Mouse (Mus musculus): Measurements from ENCODE around the gene Top2a. TPM values are rescaled to one million over a fixed set of nuclear protein-coding genes. Genes with fewer than 3 reads are reported as not detected.

The Top2a gene
- polyA plus RNA-seq, 1 experiment from 2014 or later: 339 TPM

DNA sequence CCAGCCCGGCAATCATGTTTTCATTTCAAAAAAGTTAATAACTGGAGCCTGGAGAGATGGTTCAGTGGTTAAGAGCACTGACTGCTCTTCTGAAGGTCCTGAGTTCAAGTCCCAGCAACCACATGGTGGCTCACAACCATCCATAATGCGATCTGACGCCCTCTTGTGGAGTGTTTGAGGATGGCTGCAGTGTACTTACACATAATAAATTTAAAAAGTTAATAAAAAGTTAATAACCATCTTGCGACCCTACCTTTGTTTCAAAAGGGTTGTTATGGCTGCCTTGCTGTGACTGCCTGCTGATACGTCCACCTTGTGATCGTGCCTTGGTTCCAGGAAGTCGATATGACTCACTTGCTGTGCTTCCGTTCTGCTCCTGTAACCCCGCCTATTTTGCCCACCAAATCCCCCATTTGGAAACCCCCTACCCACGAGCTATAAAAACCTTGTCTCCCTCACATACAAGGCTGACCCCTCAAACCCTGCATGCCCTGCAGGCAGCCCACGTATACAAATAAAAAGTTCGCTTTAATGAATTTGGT lies 3.0 kb upstream of the Top2a start:
- Histone ChIP-seq H3K9ac (ENCODE audit: low read length) (no peak overlapping the region), H3K27ac (ENCODE audit: low read depth, low read length) (no peak overlapping the region), H3K4me1 (ENCODE audit: control insufficient read depth, insufficient read depth, low read length) (peaks cover 6% of the 10 kb centered on the region; the same call in 1 of the 2 replicates), H3K4me2 (ENCODE audit: low read depth) (no peak overlapping the region), H3K9me3 (ENCODE audit: control insufficient read depth, low read length) (no peaks in the 10 kb centered on the region), H3K27me3 (ENCODE audit: control insufficient read depth, insufficient read depth, low read length) (no peaks in the 10 kb centered on the region), H3K36me3 (ENCODE audit: control insufficient read depth, insufficient read depth, low read length) (no peaks in the 10 kb centered on the region), H3K4me3 (ENCODE audit: low read depth, low read length) (no peak overlapping the region)
- ATAC-seq (ENCODE audit: insufficient read depth, low FRiP score, low TSS enrichment) (no peak), DNase-seq (ENCODE audit: low spot score) (no peak)
- whole genome bisulfite sequencing: 88% methylated on average over 12 of the region's 12 CpGs

DNA sequence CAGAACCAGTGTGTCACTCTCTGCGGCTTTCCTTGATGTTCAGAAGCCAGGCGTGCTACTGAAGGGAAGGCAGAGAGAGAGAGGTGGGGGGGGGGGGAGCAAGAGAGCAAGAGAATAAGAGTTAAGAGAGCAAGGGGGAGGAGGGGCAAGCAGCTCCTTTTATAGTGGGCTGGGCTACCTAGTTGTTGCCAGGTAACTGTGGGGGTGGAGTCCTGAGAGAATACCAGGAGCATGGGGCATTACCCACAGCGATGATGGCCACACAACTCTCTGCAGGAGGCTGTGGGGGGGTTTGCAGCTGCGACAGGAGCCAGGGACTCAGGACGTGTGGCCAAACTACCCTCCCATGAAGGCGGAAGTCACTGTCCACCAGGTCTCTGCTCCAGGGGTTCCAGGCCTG lies 1.9 kb upstream of the Top2a start:
- Histone ChIP-seq H3K4me3 (ENCODE audit: low read depth, low read length) (no peak overlapping the region), H3K9ac (ENCODE audit: low read length) (no peak overlapping the region), H3K4me2 (ENCODE audit: low read depth) (no peak overlapping the region), H3K4me1 (ENCODE audit: control insufficient read depth, insufficient read depth, low read length) (peaks cover 8% of the 10 kb centered on the region; the same call in 1 of the 2 replicates), H3K27ac (ENCODE audit: low read depth, low read length) (no peak overlapping the region), H3K27me3 (ENCODE audit: control insufficient read depth, insufficient read depth, low read length) (no peaks in the 10 kb centered on the region), H3K9me3 (ENCODE audit: control insufficient read depth, low read length) (no peaks in the 10 kb centered on the region), H3K36me3 (ENCODE audit: control insufficient read depth, insufficient read depth, low read length) (peaks cover 3% of the 10 kb centered on the region)
- no peak for ATAC-seq (ENCODE audit: insufficient read depth, low FRiP score, low TSS enrichment)
- no peak for DNase-seq (ENCODE audit: low spot score)
- WGBS: 84% methylated on average over 6 of the region's 6 CpGs

DNA sequence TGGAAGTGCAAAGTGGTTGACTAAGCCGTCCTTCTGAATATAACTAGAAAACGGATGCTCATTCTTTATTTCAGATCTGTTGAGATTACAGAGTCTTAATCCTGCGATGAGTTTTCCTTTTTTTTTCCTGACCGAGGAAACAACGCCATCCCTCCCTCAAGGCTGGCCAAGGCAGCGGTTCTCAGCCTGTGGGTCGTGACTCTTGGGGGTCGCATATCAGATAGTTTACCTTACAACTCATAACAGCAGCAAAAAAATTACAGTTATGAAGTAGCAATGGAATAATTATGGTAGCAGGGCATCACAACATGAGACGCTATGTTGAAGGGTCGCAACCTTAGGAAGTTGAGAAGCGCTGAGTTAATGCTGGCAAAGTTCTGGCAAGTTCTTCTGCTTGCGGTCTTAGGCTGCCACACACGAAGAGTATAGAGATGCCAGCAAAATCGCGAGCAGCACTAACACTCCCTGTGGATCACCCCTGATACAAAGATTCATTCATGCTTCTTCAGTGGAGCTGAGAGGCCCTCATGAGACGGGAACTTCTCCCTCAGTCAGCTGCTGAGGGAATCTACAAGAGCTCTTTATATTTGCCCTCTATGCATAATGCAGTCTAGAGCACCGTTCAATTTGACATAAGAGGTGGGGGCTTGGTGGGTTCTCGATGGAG lies 612 bp upstream of the Top2a start:
- Histone ChIP-seq H3K9ac (ENCODE audit: low read length) (no peak overlapping the region), H3K4me2 (ENCODE audit: low read depth) (peak overlapping the region; percentile 37), H3K36me3 (ENCODE audit: control insufficient read depth, insufficient read depth, low read length) (peaks cover 7% of the 10 kb centered on the region), H3K27me3 (ENCODE audit: control insufficient read depth, insufficient read depth, low read length) (no peaks in the 10 kb centered on the region), H3K4me1 (ENCODE audit: control insufficient read depth, insufficient read depth, low read length) (peaks cover 8% of the 10 kb centered on the region; the same call in 1 of the 2 replicates), H3K4me3 (ENCODE audit: low read depth, low read length) (peak overlapping the region; percentile 18; the same call in 1 of the 2 replicates), H3K27ac (ENCODE audit: low read depth, low read length) (no peak overlapping the region), H3K9me3 (ENCODE audit: control insufficient read depth, low read length) (no peaks in the 10 kb centered on the region)
- 57% methylated on average over 18 of the region's 18 CpGs for WGBS
- ATAC-seq (ENCODE audit: insufficient read depth, low FRiP score, low TSS enrichment): peak; percentile 35
- DNase-seq (ENCODE audit: low spot score): no peak

DNA sequence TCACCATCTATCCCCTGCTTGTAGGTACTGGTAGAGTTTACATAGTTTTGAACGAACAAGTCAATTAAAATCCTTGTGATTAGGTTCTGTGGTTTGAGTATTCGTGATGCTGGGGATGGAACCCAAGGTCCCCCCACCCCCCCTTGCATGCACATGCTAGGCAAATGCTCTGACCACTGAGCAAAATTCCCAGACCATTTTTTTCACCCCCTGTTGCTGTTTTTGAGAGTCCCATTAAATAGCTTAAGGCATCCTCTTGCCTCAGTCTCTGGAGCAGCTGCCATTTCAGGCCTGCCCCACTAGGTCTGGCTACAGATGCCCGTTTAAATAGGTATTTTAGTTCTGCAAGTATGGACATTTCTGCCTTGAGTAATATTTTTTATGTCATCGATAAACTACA lies 895 bp downstream of the Top2a start:
- DNase-seq (ENCODE audit: low spot score) (no peak), ATAC-seq (ENCODE audit: insufficient read depth, low FRiP score, low TSS enrichment) (no peak)
- 10% methylated on average over 4 of the region's 4 CpGs for WGBS
- Histone ChIP-seq H3K9ac (ENCODE audit: low read length) (peak overlapping the region; percentile 83), H3K27me3 (ENCODE audit: control insufficient read depth, insufficient read depth, low read length) (no peaks in the 10 kb centered on the region), H3K4me2 (ENCODE audit: low read depth) (peak overlapping the region; percentile 45), H3K4me1 (ENCODE audit: control insufficient read depth, insufficient read depth, low read length) (peaks cover 8% of the 10 kb centered on the region; the same call in 1 of the 2 replicates), H3K36me3 (ENCODE audit: control insufficient read depth, insufficient read depth, low read length) (peaks cover 9% of the 10 kb centered on the region), H3K9me3 (ENCODE audit: control insufficient read depth, low read length) (no peaks in the 10 kb centered on the region), H3K27ac (ENCODE audit: low read depth, low read length) (no peak overlapping the region), H3K4me3 (ENCODE audit: low read depth, low read length) (peak overlapping the region; percentile 82)

DNA sequence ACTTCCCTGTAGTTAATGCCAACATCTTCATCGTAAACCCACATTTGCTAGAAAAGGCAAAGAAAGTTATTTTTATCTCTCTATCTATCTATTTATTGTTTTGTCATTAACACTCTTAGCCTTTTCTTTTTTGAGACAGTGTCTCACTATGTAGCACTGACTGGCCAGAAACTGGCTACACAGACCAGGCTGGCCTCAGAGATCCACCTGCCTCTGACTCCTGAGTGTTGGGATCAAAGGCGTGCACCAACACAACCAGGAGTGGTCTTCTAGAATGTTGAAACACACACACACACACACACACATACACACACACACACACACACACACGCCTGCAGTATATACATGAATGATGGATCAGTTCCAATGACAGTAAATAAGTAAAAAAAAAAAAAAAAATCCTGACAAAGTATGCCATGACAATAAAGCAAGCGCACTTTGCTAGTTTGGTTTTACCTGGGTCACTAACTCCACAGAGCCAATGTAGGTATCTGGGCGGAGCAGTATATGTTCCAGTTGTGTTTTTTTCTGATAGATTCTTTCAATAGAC lies 1.5 kb downstream of the Top2a start:
- ATAC-seq (ENCODE audit: insufficient read depth, low FRiP score, low TSS enrichment) (no peak), DNase-seq (ENCODE audit: low spot score) (no peak)
- Histone ChIP-seq H3K9ac (ENCODE audit: low read length) (peak overlapping the region; percentile 3; the same call in 1 of the 2 replicates), H3K4me3 (ENCODE audit: low read depth, low read length) (peak overlapping the region; percentile 82), H3K4me2 (ENCODE audit: low read depth) (peak overlapping the region; percentile 45), H3K36me3 (ENCODE audit: control insufficient read depth, insufficient read depth, low read length) (peaks cover 12% of the 10 kb centered on the region), H3K27ac (ENCODE audit: low read depth, low read length) (no peak overlapping the region), H3K9me3 (ENCODE audit: control insufficient read depth, low read length) (no peaks in the 10 kb centered on the region), H3K4me1 (ENCODE audit: control insufficient read depth, insufficient read depth, low read length) (peaks cover 8% of the 10 kb centered on the region; the same call in 1 of the 2 replicates), H3K27me3 (ENCODE audit: control insufficient read depth, insufficient read depth, low read length) (no peaks in the 10 kb centered on the region)
- WGBS: 85% methylated on average over 5 of the region's 5 CpGs

DNA sequence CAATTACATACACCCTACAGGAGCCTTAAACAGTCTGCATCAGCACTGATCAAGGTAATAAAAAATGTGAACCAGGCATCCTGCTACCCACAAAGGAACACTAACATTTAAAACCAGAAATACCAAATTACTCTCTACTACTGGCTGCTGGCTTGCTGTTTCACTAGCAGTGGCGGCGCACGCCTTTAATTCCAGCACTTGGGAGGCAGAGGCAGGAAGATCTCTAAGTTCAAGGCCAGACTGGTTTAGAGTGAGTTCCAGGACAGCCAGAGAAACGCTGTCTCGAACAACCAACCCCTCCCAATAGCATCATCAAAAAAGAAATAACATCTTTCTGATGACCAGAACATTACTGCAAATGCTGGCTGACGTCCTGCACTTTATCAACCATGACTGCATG lies 4.1 kb downstream of the Top2a start:
- Histone ChIP-seq H3K27ac (ENCODE audit: low read depth, low read length) (no peak overlapping the region), H3K36me3 (ENCODE audit: control insufficient read depth, insufficient read depth, low read length) (peaks cover 20% of the 10 kb centered on the region)
- 95% methylated on average over 6 of the region's 6 CpGs for WGBS

DNA sequence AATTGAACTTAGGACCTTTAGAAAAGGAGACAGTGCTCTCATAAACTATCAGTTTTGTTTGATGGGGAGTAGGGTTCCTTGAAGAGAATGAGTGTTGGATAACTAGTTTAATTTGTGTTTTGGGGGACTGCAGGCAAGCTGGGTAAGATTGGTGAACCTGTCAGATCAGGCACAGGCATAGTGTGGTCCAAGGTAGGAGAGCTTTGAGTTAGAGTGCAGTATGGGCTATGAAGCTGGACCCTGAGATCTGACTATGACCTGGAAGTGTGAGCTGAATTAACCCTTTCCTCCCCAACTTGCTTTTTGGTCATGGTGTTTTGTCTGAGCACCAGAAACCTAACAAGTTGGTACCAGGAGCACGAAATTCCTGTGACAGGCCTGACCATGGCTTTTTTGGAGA lies 10.1 kb downstream of the Top2a start:
- Histone ChIP-seq H3K9me3 (ENCODE audit: control insufficient read depth, low read length) (no peaks in the 10 kb centered on the region), H3K27me3 (ENCODE audit: control insufficient read depth, insufficient read depth, low read length) (no peaks in the 10 kb centered on the region), H3K36me3 (ENCODE audit: control insufficient read depth, insufficient read depth, low read length) (peaks cover 24% of the 10 kb centered on the region), H3K9ac (ENCODE audit: low read length) (no peak overlapping the region), H3K4me1 (ENCODE audit: control insufficient read depth, insufficient read depth, low read length) (no peaks in the 10 kb centered on the region), H3K27ac (ENCODE audit: low read depth, low read length) (no peak overlapping the region), H3K4me2 (ENCODE audit: low read depth) (no peak overlapping the region), H3K4me3 (ENCODE audit: low read depth, low read length) (no peak overlapping the region)
- no peak for DNase-seq (ENCODE audit: low spot score)
- no peak for ATAC-seq (ENCODE audit: insufficient read depth, low FRiP score, low TSS enrichment)
- 96% methylated on average over 1 of the region's 1 CpGs for WGBS

More for the DNA sequence above, 4.1 kb downstream of the Top2a start:
- DNase-seq (ENCODE audit: low spot score) (no peak), ATAC-seq (ENCODE audit: insufficient read depth, low FRiP score, low TSS enrichment) (no peak)
- Histone ChIP-seq H3K9ac (ENCODE audit: low read length) (no peak overlapping the region), H3K27me3 (ENCODE audit: control insufficient read depth, insufficient read depth, low read length) (no peaks in the 10 kb centered on the region), H3K4me3 (ENCODE audit: low read depth, low read length) (no peak overlapping the region), H3K9me3 (ENCODE audit: control insufficient read depth, low read length) (no peaks in the 10 kb centered on the region), H3K4me1 (ENCODE audit: control insufficient read depth, insufficient read depth, low read length) (peaks cover 8% of the 10 kb centered on the region; the same call in 1 of the 2 replicates), H3K4me2 (ENCODE audit: low read depth) (no peak overlapping the region)

DNA sequence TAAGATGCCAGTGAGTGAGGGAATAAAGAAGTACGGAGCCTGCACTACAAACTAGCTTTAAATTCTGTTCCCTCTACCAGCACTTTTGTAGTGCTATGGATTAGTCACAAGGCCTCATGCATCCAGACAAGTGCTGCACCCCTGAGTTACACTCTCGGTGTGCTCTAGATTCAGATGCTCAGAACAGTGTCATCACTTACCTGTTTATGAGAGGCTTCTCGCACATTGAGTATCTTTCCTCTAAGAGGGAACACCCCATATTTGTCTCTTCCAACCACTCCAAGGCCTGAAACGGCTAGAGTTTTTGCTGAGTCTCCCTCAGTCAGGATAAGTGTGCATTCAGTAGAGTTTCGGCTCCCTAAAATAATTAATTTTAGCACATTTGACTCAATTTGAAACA lies 13.3 kb downstream of the Top2a start:
- Histone ChIP-seq H3K27me3 (ENCODE audit: control insufficient read depth, insufficient read depth, low read length) (no peaks in the 10 kb centered on the region), H3K36me3 (ENCODE audit: control insufficient read depth, insufficient read depth, low read length) (peaks cover 26% of the 10 kb centered on the region)

DNA sequence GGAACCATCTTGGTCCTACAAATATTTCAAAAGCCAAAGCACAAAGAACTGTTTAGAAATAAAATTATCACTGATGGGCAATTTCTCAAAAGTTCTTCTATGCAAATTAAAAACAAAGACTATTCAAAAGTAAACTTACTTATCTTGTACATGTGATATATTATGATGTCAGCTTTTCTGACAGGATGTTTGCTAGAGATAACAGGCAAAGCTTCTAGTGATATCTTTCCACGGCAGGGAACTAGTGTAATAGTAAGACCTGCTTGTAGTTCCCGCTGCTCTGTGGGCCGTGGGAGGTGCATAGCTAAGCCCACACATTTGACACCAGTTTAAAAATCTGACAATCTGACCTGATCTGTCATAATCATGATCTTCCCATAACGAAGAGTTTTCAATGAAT lies 13.9 kb downstream of the Top2a start:
- Histone ChIP-seq H3K4me3 (ENCODE audit: low read depth, low read length) (no peak overlapping the region), H3K9ac (ENCODE audit: low read length) (no peak overlapping the region), H3K4me2 (ENCODE audit: low read depth) (no peak overlapping the region), H3K27ac (ENCODE audit: low read depth, low read length) (no peak overlapping the region), H3K36me3 (ENCODE audit: control insufficient read depth, insufficient read depth, low read length) (peaks cover 25% of the 10 kb centered on the region), H3K27me3 (ENCODE audit: control insufficient read depth, insufficient read depth, low read length) (no peaks in the 10 kb centered on the region), H3K9me3 (ENCODE audit: control insufficient read depth, low read length) (no peaks in the 10 kb centered on the region), H3K4me1 (ENCODE audit: control insufficient read depth, insufficient read depth, low read length) (no peaks in the 10 kb centered on the region)
- ATAC-seq (ENCODE audit: insufficient read depth, low FRiP score, low TSS enrichment) (no peak), DNase-seq (ENCODE audit: low spot score) (no peak)
- WGBS: 96% methylated on average over 4 of the region's 4 CpGs

More for the DNA sequence above, 13.3 kb downstream of the Top2a start:
- ATAC-seq (ENCODE audit: insufficient read depth, low FRiP score, low TSS enrichment) (no peak), DNase-seq (ENCODE audit: low spot score) (no peak)
- Histone ChIP-seq H3K4me3 (ENCODE audit: low read depth, low read length) (no peak overlapping the region), H3K27ac (ENCODE audit: low read depth, low read length) (no peak overlapping the region), H3K9ac (ENCODE audit: low read length) (no peak overlapping the region), H3K9me3 (ENCODE audit: control insufficient read depth, low read length) (no peaks in the 10 kb centered on the region), H3K4me2 (ENCODE audit: low read depth) (no peak overlapping the region), H3K4me1 (ENCODE audit: control insufficient read depth, insufficient read depth, low read length) (no peaks in the 10 kb centered on the region)
- 96% methylated on average over 5 of the region's 5 CpGs for WGBS

Measured in neural tube, embryonic 11.5 days (tissue).